Mouse (Mus musculus): ENCODE data around the gene Eya2. TPM values are rescaled to one million over a fixed set of nuclear protein-coding genes. Genes with fewer than 3 reads are reported as not detected.
A peak's percentile ranks its signal among the peaks of the same experiment; 100 is the strongest.

The Eya2 gene
- total RNA-seq, 2 experiments from 2014 or later = 4.9 to 5.4 TPM

GRCm38 (mm10) chr2:165717182-165718176, 122.6 kb downstream of the Eya2 start:
- DNase-seq = no peak

DNA sequence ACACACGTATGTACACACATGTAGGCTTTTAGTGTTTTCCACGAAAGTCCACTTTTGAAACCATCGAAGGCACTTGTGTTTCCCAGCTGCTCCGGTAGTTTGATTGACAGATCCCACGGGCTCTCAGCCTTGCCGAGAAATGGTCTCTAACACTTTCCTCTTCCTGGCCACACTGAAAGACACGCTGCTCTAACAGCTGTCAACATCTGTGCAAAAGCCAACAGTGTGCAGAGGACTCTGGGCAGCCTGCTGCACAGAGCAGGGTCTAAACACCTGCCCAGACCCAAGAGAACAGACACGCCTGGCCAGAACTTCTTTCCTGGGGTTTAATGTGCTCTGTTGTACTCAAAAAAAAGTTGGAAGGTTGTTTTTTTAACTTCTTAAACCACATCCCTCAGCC, 124.5 kb downstream of the Eya2 start:
- DNase-seq = no peak

GRCm38 (mm10) chr2:165721941-165722340, 127.1 kb downstream of the Eya2 start:
- no peak for DNase-seq

- no peak for DNase-seq
Observed at GRCm38 (mm10) chr2:165732552-165733238, 137.9 kb downstream of the Eya2 start.

DNA sequence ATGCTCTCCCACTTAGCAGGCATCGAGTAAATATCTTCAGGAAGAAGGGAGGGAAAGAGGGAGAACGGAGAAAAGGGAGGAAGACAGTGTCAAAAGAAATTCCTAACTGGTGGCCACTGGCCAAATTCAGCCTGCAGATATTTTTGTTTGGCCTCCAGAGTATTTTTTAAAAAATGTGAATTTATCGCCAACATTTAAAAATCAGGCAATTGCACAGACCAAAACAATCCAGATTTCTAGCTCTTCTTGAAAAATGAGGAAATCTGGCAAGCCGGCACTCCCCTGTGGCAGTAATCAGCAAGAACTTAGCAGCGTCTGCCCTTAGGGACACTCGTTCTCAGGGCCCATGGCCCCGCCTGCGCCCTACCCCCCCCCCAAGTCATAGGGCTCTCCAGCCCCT, 138.9 kb downstream of the Eya2 start:
- peak; percentile 57 for DNase-seq

GRCm38 (mm10) chr2:165736297-165736696, 141.5 kb downstream of the Eya2 start:
- DNase-seq = no peak

DNA sequence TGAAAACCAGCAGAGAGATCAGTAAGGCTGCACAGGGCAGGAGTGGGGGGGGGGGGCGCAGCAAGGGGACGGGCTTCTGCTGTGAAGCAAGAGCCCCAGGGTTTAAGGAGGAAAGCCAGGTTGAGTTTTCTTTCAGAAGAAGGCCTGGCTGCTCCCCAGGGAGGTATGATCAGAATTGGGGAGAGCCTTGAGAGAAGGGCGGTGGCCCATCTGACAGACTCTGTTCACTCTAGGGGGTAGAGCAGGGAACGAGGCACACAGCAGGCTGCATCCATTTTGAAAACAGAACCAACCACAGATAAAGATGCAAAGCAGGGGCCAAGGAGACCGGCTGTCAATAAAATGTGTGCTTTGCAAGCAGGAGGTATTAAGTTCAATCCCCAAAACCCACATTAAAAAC, 145.5 kb downstream of the Eya2 start:
- no peak for DNase-seq

DNA sequence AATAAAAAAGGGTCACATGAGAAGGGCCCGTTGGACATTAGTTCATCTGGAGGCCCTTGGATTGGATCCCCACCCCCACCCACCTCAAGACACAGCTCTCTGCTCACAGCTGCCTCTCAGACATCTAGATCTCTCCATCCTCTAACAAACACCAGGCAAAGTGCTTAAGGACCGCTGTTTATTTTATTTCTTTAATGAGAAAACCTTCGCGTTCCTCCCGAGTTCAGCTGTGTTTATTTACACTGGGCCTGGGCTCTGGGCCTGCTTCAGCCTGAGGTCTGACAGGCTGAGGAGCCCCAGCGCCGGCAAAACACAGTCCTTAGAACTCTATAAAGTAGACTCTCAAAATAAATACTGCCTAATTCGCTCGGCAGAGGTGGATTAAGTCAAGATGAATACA, 146.2 kb downstream of the Eya2 start:
- DNase-seq = no peak

DNA sequence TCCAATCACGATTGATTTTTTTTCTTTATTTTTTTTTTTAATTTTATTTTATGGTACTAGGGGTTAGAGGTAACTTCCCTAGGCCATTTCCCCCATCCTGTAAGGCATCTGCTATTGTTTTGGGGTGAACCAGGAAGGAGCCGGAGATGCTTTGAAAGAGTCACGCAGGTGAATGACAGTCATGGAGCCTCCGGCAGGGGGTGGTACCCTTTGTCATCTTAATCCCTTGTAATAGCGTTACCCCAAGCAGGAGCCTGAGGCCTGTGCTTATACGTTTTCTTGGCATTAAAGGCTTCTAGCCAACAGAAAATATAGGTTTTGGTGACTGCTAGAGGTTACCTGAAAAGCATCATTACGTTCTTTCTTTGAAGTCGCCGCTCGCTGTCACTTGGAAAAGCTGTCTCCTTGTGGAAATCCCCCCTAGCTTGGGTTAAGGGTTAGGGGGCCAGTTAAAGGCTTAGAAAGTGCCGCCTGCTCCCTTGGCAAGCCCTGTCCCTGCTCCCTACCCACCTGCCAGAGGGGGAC, 146.8 kb downstream of the Eya2 start:
- DNase-seq = no peak

GRCm38 (mm10) chr2:165742210-165742786, 147.5 kb downstream of the Eya2 start:
- no peak for DNase-seq

GRCm38 (mm10) chr2:165745306-165746098, 150.7 kb downstream of the Eya2 start:
- DNase-seq = no peak

DNA sequence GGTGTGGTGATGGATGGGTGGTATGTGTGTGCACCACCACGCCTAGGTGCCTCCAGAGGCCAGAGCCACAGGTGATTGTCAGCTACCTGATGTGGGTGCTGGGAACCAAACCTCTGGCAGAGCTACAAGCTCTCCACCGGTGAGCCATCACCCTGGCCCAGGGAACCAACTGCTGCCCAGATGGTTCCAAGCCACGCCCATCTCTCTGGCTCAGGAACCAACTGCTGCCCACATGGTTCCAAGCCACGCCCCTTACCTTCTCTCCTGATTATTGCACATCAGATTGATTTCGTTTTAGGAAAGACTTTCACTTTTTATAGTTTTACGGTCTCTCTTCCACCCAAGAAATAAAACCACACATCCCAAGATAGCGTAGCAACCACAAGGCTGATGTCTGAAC, 153.1 kb downstream of the Eya2 start:
- no peak for DNase-seq

GRCm38 (mm10) chr2:165748426-165748825, 153.6 kb downstream of the Eya2 start:
- no peak for DNase-seq

- DNase-seq = peak; percentile 38
Observed at GRCm38 (mm10) chr2:165751068-165751467, 156.2 kb downstream of the Eya2 start.

- DNase-seq = no peak
Observed at GRCm38 (mm10) chr2:165752704-165753103, 157.9 kb downstream of the Eya2 start.

GRCm38 (mm10) chr2:165757799-165758198, 163.0 kb downstream of the Eya2 start:
- no peak for DNase-seq

GRCm38 (mm10) chr2:165758534-165758933, 163.7 kb downstream of the Eya2 start:
- DNase-seq = no peak

GRCm38 (mm10) chr2:165759421-165759985, 164.7 kb downstream of the Eya2 start:
- DNase-seq = no peak

DNA sequence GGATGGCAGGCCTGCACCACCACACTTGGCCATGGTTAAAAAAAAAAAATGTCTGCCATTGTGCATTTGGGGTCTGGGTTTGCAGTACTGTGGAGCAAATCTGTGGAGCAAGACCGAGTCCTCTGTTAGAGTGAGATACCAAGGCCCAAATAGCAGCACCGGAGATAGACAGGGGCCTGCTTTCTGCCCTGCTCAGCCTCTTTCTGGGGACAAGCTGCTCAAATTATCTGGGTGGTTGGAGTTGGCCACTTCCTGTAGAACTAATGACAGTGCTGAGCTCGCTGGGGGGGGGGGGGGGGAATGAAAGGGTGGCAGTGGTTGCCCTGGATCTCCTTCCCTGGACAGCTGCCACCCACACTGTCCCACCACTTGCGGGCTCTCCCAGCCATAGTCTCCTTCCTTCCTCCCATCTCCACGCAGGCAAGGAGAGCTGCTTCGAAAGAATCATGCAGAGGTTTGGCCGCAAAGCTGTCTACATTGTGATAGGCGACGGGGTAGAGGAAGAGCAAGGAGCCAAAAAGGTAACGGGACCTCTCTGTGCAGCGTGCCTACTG, 174.1 kb downstream of the Eya2 start:
- DNase-seq = no peak

DNA sequence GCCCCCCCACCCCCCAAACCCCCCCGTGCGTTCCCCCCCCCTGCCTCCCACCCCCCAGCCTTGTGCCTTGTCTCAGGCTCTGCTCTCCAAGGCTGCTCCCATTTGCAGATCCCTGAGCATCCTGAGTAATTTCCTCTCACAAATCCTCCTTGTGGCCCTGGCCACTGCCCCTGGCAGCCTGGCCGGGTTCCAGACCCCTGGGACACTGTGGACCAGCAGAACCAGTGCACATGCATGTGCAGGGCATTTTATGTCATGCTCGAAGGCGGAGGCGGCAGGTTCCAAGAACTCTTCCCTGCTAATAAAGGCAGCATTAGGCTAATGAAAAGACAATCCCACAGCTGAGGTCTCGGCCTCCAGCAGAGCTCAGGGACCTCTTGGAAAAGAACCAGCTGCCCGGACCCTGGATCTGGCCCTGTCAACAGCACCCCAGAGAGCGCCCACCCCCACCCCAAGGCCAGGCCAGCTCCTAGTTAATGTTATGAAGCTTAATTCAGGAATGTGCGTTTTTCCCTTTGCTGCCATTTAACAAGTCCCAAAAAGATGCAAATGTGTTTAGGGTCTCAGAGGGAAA, 174.6 kb downstream of the Eya2 start:
- DNase-seq = no peak

- DNase-seq = peak; percentile 68
Observed at GRCm38 (mm10) chr2:165778927-165779326, 184.1 kb downstream of the Eya2 start.
